Mouse (Mus musculus) fat pad, adult 2 months (tissue): ENCODE measurements around the gene Serpind1.

ENCODE experiments used
- DNase-seq: peaks from one replicate; pipeline ENCODE4 v3.0.0-alpha.2; 2011; ENCODE audit warnings: low read depth, low spot score; ENCODE audit errors: extremely low read depth

The Serpind1 gene

GRCm38 (mm10) chr16:17345813-17346155 is 14.6 kb downstream of the Serpind1 start:
- no peak for DNase-seq

GRCm38 (mm10) chr16:17346766-17347165 is 15.6 kb downstream of the Serpind1 start:
- no peak for DNase-seq

DNA sequence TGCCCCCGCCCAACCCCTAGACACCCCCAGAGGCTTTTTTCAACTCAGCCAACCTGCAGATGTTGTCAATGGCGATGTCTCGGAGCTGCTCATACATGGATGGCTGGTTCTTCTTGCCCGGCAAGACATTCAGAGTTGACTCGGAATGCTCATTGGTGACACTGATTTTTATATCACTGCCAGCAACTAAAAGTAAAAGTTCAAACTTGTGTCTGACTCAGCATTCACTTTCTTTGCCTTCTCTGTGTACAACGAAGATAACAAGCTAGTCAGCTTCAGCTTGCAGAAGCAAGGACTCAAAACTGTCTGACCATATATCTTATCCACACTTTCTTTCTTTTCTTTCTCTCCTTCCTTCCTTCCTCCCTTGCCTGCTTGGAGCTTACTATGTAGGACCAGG is 24.9 kb downstream of the Serpind1 start:
- no peak for DNase-seq

DNA sequence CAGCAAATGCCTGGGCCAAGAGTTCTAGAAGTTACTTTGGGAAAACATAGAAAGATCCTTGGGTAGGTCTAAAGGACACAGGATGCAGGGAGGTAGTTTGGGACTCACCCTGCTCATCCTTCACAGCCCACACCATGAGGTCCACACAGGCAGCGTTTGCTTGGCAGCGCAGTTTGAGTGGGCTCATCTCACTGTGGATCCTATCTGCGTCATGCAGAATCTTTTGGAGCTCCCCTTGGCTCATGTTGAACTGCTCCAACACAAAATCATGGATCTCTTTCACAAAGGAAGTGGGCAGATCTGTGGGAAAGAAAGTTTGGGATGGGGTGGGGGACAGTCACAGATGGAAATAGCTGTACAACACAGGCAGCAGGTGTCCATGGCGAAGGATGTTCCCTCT is 27.6 kb downstream of the Serpind1 start:
- DNase-seq, result no peak

- DNase-seq, result no peak
These were observed 51.1 kb downstream of the Serpind1 start for GRCm38 (mm10) chr16:17382306-17382705.

- no peak for DNase-seq
These were observed 52.6 kb downstream of the Serpind1 start for GRCm38 (mm10) chr16:17383594-17384326.

DNA sequence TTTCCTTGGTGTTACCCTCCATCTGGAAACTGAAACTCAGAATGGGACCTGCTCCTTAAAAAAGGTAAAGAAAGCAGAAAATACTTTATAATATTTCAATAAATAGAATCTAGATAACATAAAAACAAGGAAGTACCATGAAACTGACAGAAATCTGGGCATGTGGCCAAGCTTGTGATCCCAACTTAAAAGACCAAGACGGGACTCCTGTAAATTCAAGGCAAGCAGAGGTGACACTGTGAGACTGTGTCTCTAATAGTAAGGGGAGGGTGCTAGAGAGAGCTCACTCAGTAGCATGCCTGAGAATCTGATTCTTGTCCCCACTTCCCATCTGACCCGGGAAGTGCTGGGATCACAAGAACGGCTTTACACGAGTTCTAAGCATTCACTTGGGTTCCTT is 61.6 kb downstream of the Serpind1 start:
- no peak for DNase-seq
